Mouse (Mus musculus) liver, embryonic 14.5 days (tissue): ENCODE measurements at regions not wholly inside any gene's neighbourhood (a gene's known extent, or its start where the extent isn't known, plus 50 kb on each side); places are given as distances from the start of the nearest gene placed in this dataset.
"Not testable (repeated sequence)": the region's sequence is repeated elsewhere in the genome, so short reads cannot be mapped to it uniquely, and the experiment has no call there.

Experiments
- ATAC-seq: fragments of 200-750 bp; cut with Nextera tagmentation; 2 replicates; pipeline ENCODE4 v1.8.0; 2017; ENCODE audit warnings: moderate number of reproducible peaks, mild to moderate bottlenecking, moderate library complexity; ENCODE audit not compliant: insufficient read depth
- DNase-seq, 3 experiments: peaks; one replicate each; pipeline ENCODE4 v3.0.0-alpha.2; 2012 to 2013; ENCODE audit warnings: low read depth in 3 of 3, low spot score in 3 of 3
- H3K27ac ChIP-seq: fragments of 300-500 bp; sonication (generic); 2 replicates; pipeline ENCODE4 v1.5.1; 2014; ENCODE audit warnings: moderate library complexity, mild to moderate bottlenecking, control low read depth, inconsistent platforms
- H3K27me3 ChIP-seq: fragments of 300-500 bp; sonication (generic); 2 replicates; pipeline ENCODE4 v1.6.1; 2014; ENCODE audit warnings: mild to moderate bottlenecking, low read length, moderate library complexity; ENCODE audit not compliant: control insufficient read depth, insufficient read depth
- H3K36me3 ChIP-seq: fragments of 300-500 bp; sonication (generic); replicated peaks from 2 replicates; pipeline ENCODE4 v1.6.1; 2014; ENCODE audit warnings: low read depth; ENCODE audit not compliant: control insufficient read depth, insufficient read depth
- H3K4me1 ChIP-seq, 2 experiments: fragments of 200-500 bp in 1 of 2; fragments of 300-500 bp in 1 of 2; sonication (generic) in 1 of 2; replicated peaks; 2 replicates each; pipeline ENCODE4 v1.6.1; 2012 to 2014; ENCODE audit warnings: antibody characterized with exemption in 1 of 2, inconsistent platforms in 1 of 2, low read length in 1 of 2; ENCODE audit not compliant: control insufficient read depth in 2 of 2, insufficient read depth in 2 of 2
- H3K4me2 ChIP-seq: fragments of 300-500 bp; sonication (generic); 2 replicates; pipeline ENCODE4 v1.6.1; 2014; ENCODE audit warnings: low read depth, mild to moderate bottlenecking, control low read depth, moderate library complexity
- H3K4me3 ChIP-seq, 2 experiments: fragments of 200-500 bp in 1 of 2; fragments of 300-500 bp in 1 of 2; sonication (generic) in 1 of 2; 2 replicates each; pipeline ENCODE4 v1.5.1; 2012 to 2014; ENCODE audit warnings: low read depth in 2 of 2, low read length in 2 of 2, mild to moderate bottlenecking in 2 of 2, control low read depth in 1 of 2, inconsistent platforms in 1 of 2, moderate library complexity in 1 of 2; ENCODE audit not compliant: insufficient read depth in 1 of 2
- H3K9ac ChIP-seq: fragments of 300-500 bp; sonication (generic); replicated peaks from 2 replicates; pipeline ENCODE4 v1.6.1; 2014; ENCODE audit warnings: mild to moderate bottlenecking, control low read depth, moderate library complexity
- H3K9me3 ChIP-seq: fragments of 300-500 bp; sonication (generic); 2 replicates; pipeline ENCODE4 v1.6.1; 2016; ENCODE audit warnings: low read length, mixed read lengths; ENCODE audit not compliant: control insufficient read depth
- CTCF ChIP-seq: IDR thresholded peaks from 2 replicates; pipeline ENCODE4 v1.5.1; 2016; ENCODE audit warnings: antibody characterized with exemption, low read depth, control low read depth
- WGBS: fragments of 180-500 bp; shearing (Covaris S2); extraction: QIAGEN DNeasy Blood & Tissue Kit; methylation state at CpG from one replicate; pipeline ENCODE4 v1.1.7; 2014; ENCODE audit not compliant: insufficient replicate concordance; 5-methylcytosine and 5-hydroxymethylcytosine counted together

- not testable (repeated sequence) for DNase-seq, H3K4me1 ChIP-seq, ATAC-seq, H3K27me3 ChIP-seq, H3K4me2 ChIP-seq, H3K27ac ChIP-seq, H3K36me3 ChIP-seq, H3K9me3 ChIP-seq, H3K9ac ChIP-seq, H3K4me3 ChIP-seq
- 47% methylated on average over 4 of the region's 5 CpGs for WGBS
Measured at GRCm38 (mm10) chr14:53651061-53651460, 602.8 kb downstream of the Dad1 start.

DNA sequence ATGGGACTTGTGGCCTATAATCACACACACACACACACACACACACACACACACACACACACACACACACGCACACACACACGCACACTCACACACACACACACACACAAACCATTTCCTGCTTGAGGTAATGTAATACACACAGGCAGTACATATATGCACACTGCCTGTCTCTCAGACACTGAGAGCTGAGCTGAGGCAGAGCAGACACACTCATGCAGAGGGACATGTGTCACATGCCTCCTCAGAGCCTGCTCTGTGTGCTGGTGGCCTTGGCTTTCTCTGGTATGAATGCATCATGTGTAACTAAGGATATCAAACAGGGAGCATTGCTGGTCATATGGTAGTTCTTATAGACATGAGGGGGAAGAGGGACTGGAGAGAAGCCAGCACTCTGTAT, 604.7 kb downstream of the Dad1 start:
- not testable (repeated sequence) for H3K4me3 ChIP-seq, H3K27ac ChIP-seq, ATAC-seq, DNase-seq, H3K36me3 ChIP-seq, H3K4me2 ChIP-seq, H3K9me3 ChIP-seq, H3K4me1 ChIP-seq, H3K9ac ChIP-seq, H3K27me3 ChIP-seq
- whole genome bisulfite sequencing = 76% methylated on average over 2 of the region's 2 CpGs

DNA sequence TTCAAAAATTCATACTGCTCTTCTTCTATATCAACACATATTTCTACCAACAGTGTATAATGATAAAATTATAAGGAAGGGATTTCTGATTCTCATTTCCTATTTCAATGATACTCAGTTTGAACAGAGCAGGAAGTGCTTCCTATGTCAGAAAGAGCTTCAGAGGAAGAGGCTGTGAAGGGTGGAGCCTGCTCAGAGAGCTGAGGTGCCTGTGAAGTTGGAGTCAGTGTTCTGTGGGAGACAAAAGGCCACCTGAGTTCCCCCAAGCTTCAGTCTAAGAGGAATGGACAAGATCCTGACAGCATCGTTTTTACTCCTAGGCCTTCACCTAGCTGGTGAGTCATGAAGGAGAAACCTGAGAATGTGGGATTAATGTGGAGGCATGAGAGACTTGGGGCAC, 613.5 kb downstream of the Dad1 start:
- not testable (repeated sequence) for ATAC-seq, H3K27ac ChIP-seq, H3K4me2 ChIP-seq, H3K9ac ChIP-seq, H3K4me1 ChIP-seq, H3K36me3 ChIP-seq, DNase-seq, H3K27me3 ChIP-seq, H3K4me3 ChIP-seq, H3K9me3 ChIP-seq
- 40% methylated on average over 1 of the region's 1 CpGs for WGBS

- WGBS = 80% methylated on average over 1 of the region's 1 CpGs
- H3K4me1 ChIP-seq, H3K9ac ChIP-seq, H3K27me3 ChIP-seq, DNase-seq, H3K4me2 ChIP-seq, H3K9me3 ChIP-seq, ATAC-seq, H3K4me3 ChIP-seq, H3K36me3 ChIP-seq, H3K27ac ChIP-seq: not testable (repeated sequence)
- peak; percentile 56 for TF ChIP-seq CTCF
Measured at GRCm38 (mm10) chr14:53637664-53638063, 616.2 kb downstream of the Dad1 start.

DNA sequence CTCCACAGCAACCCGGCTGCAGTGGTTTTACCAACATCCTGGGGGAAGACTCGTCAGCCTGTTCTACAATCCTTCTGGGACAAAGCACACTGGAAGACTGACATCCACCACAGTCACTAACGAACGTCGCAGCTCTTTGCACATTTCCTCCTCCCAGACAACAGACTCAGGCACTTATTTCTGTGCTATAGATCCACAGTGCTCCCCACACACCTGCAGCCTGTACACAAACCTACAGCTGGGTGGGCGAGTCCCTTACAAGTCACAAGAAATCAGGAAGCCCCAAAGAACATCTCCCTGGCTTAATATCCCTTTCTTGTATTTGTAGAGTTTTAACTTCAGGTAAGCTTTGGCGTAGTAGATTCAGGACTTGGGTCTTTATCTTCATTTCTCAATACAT, 618.7 kb downstream of the Dad1 start:
- H3K27me3 ChIP-seq, H3K36me3 ChIP-seq, H3K9me3 ChIP-seq, H3K9ac ChIP-seq, H3K4me1 ChIP-seq, H3K27ac ChIP-seq, ATAC-seq, H3K4me2 ChIP-seq, DNase-seq, H3K4me3 ChIP-seq: not testable (repeated sequence)
- WGBS = 39% methylated on average over 7 of the region's 7 CpGs

DNA sequence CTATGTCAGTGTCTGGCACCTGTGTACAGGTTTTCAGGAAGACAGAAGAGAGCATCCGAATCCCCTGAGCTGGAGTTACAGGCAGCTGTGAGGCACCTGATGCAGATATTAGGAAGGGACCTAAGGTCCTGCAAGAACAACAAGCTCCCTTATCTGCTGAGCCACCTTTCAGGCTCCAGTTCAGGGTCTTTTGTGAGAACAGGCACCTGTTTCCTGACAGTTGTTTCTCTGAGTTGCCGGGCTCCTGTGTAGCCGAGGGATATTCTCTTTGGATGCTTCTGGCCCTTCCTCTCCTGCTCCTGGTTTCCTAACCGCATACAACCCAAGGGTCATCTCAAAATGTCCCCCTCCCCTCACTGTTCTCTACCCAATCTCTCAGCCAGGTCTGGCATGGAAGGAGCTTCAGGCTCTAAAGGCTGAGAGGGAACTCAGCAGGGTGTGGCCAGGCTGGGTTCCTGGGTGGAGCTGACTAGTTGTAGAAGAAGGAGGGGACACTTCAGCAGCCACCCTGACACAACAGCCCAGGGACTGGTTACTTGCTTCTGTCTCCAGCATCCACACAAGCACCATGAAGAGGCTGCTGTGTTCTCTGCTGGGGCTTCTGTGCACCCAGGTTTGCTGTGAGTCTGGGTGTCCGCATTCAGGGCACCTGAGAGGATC, 619.5 kb downstream of the Dad1 start:
- H3K27me3 ChIP-seq, H3K4me3 ChIP-seq, H3K4me1 ChIP-seq, H3K27ac ChIP-seq, H3K4me2 ChIP-seq, H3K9me3 ChIP-seq, ATAC-seq, H3K36me3 ChIP-seq, H3K9ac ChIP-seq: not testable (repeated sequence)
- DNase-seq = peak in 2 of 3 experiments; percentile 44 to 56
- WGBS = 8% methylated on average over 4 of the region's 5 CpGs

DNA sequence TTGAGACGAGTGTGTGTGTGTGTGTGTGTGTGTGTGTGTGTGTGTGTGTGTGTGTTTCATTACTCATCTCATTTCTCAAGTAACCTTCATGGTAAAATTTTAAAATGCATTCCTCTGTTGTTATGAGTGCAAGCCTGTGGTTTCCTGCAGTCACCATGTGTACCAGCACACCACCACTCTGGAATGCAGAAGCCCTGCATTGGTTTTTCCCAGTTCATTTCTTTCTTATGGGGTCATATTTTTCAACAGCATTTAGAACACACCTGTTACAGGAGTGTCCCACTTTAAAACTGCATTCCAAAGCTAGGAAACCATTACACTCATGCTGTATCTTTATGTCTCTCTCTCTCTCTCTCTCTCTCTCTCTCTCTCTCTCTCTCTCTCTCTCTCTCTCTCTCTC, 620.2 kb downstream of the Dad1 start:
- H3K4me2 ChIP-seq, H3K4me3 ChIP-seq, DNase-seq, H3K36me3 ChIP-seq, H3K27ac ChIP-seq, H3K9ac ChIP-seq, H3K9me3 ChIP-seq, H3K4me1 ChIP-seq, ATAC-seq, H3K27me3 ChIP-seq: not testable (repeated sequence)
- WGBS = 36% methylated on average over 1 of the region's 1 CpGs
